Mouse (Mus musculus) liver, embryonic 14.5 days (tissue): Measurements from ENCODE around the gene Calcoco1.

Experiments used
- CTCF ChIP-seq: IDR thresholded peaks from 2 replicates; pipeline ENCODE4 v1.5.1; 2016; ENCODE audit warnings: antibody characterized with exemption, low read depth, control low read depth
- EP300 ChIP-seq: IDR thresholded peaks from 2 replicates; pipeline ENCODE4 v1.6.1; 2016; ENCODE audit warnings: antibody characterized with exemption, low read depth

DNA sequence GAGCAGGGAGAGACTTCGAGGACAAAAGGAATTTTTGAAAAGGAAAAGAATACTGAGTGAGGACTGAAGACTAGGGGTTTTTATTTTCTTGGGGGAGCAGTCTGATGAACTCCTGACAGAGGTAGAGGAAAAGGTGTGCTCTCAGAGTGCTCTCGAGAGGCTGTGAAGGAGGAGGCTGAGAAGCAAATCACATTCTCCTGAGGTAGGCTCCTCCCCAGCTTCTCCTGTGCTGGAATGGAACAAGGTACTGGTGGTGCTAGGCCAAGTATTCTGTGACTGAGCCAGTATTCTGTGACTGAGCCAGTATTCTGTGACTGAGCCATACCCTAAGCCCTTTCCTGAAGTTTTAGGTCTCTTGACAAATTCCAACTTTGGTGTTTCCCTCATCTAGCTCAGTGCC is 6.0 kb upstream of the Calcoco1 start:
- TF ChIP-seq CTCF (no peak), EP300 (no peak)
